Mouse (Mus musculus): ENCODE data around the gene Cnfn.
"Not testable (repeated sequence)": the region's sequence is repeated elsewhere in the genome, so short reads cannot be mapped to it uniquely, and the experiment has no call there.

Gene Cnfn

GRCm38 (mm10) chr7:25369058-25369749, at the start of gene Cnfn:
Cnfn (minus strand) TSS chr7:25369724.
- DNase-seq (ENCODE audit: low read depth, low spot score): no peak

- no peak for DNase-seq (ENCODE audit: low read depth, low spot score)
Measured at GRCm38 (mm10) chr7:25417597-25417996, 48.1 kb upstream of the Cnfn start.

DNA sequence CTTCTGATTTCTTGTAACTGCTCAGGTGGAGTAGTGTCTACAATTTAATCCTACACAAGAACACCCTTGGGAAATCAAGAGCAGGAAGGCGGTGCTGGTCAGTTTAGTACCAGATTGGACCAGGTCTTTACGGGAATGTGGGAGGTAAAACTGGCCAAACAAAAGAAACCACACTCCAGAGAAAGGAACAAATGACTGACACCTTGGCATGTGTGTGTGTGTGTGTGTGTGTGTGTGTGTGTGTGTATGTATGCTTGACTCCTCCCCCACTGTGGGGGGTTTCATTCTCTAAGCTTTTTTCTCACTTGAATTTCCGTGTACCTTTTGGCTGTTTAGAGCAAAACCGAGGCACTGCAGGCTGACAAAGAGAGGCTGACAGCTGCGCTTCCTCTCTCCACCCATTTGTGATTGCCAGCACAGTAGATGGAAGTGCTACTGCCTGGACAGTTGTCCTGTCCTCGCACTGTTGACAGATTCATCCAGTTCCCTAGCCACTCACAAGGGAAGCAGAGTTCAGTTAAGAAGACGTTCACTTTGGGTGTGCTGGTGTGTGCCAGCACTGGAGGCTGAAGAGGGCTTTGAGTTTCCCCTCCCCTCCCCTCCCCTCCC, 43.4 kb upstream of the Cnfn start, which contains the start of gene Cxcl17:
Gene Cxcl17 (minus strand): TSS at position 54 of the 609 bp plus-strand sequence.
- DNase-seq (ENCODE audit: low read depth, low spot score): no peak

- no peak for DNase-seq (ENCODE audit: low read depth, low spot score)
Measured at GRCm38 (mm10) chr7:25411861-25412260, 42.3 kb upstream of the Cnfn start.

DNA sequence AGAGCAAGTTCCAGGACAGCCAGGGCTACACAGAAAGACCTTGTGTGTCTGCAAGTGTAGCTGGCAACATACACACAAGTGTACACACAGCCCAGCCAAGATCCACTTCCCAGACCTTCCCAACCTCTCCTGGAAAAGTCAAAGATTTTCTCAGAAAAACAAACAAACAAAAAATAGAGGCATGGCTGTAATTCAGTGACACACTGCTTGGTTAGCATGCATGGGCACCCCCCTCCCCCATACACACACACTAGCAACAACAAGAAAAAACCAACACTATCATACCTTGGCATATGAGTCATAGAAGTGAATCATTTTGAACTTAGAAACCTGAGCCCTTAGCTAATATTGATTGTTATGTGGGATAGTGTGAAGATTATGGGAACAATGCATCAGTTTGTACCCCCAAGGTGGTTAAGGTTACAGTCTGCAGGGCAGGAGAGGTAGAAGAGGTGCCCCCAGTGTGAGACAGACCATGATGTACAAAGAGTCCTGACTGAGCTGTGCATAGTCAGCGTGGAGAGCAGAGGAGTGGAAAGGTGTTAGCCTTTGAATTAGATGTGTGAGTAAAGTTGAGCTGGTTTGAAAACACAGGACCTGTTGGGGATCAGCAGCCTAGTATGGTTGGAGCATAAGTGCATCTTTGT, 41.6 kb upstream of the Cnfn start:
- no peak for DNase-seq (ENCODE audit: low read depth, low spot score)

DNA sequence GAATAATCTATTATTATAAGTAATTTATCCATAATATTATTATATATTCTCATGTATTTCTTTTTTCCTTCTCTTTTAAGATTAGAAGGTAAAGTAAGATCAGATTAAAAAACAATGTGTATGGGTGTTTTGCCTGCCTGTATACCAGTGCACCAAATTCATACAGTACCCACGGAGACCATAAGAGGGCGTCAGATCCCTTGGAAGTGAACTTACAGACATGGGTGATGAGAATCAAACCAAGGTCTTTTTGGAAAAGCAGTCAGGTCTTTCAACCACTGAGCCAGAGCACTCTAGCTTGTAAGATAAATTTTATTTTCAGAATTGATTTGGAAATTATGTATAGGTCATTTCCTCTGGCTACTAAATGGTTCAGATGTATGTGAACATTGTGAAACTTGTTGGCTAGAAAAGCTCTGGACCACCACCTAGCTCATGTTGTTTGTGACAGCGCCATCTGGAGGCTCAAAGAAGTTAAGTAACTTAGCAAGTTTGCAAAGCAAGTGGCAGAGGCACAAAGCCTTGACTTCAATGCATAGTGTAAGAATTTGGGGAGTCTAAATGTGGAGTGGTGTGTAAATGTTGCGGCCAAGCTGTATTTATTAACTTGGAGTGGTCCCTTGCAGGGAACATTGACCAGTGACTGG, 39.7 kb upstream of the Cnfn start:
- DNase-seq (ENCODE audit: low read depth, low spot score): no peak

GRCm38 (mm10) chr7:25406468-25406867, 36.9 kb upstream of the Cnfn start:
- no peak for DNase-seq (ENCODE audit: low read depth, low spot score)

DNA sequence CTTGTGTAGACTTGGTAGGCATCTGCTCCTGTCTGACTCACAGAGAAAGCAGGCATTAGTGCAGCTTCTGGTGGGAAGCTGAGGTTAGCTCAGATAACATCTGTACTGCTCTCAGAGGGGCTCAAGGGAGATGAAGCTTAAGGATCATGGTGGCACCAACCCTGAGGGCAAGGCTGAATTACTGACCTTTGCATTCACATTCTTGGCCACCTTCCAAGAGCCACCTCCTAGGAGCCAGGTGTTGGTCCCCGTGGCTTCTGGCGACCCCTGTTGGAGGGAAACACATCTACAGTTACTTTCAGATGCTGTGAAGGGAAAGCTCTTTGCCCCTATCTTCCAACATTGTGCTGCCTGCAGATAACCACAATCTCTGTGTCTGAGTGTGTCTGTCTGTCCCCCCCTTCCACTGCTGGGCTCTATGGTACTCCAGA, 33.2 kb upstream of the Cnfn start:
- DNase-seq (ENCODE audit: low read depth, low spot score): no peak

DNA sequence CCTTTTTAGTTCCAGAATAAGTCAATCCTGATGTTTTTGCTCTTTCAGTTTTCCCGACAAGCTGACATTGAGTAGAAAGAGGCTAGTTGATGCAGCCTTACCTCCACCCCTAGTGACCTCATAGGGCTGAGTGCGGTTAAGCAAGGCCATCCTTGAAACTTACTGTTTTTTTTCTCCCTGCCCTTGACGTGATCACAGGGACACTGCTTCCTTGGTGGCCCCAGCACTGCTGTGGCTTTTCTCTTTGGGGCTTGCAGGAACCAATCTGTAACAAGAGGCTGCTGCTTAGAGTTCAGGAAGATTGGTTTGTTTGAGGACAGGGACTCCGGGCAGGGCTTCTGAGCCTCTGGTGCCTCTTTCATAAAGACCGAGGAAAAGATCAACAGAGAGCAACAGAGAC, 32.5 kb upstream of the Cnfn start:
- DNase-seq (ENCODE audit: low read depth, low spot score): no peak

DNA sequence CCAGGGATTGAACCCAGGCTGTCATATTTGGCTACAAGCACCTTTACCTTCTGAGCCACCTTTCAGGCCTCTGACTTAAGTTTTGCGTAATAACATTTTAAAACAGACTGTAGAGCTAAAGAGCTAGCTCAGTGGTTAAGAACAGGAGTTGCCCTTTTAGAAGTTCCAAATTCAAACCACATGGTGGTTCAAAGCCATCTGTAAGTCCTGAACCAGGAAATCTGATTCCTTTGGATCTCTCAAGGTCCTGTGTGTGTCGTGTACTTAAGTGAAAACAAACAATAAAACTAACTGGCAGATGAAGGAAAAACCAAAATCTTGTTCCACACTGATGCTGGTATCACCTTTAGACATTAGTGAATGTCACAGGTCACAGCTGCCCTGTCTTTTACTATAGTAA, 32.0 kb upstream of the Cnfn start:
- no peak for DNase-seq (ENCODE audit: low read depth, low spot score)

DNA sequence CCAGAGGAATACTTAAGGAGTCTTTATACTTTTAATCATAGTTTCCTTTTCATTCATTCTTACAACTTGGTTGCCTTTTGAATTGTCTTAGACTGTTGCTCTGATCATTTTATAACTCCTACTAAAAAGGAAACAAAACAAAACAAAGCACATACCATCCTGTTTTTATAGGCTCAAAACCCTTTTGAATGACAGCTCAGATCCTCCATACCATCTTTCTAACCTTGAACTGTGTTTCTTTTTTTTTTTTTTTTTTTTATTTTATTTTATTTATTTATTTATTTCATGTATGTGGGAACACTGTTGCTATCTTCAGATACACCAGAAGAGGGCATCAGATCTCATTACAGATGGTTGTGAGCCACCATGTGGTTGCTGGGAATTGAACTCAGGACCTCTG, 29.5 kb upstream of the Cnfn start:
- not testable (repeated sequence) for DNase-seq (ENCODE audit: low read depth, low spot score)

- no peak for DNase-seq (ENCODE audit: low read depth, low spot score)
Measured at GRCm38 (mm10) chr7:25398610-25399009, 29.1 kb upstream of the Cnfn start, which contains the start of gene Lipe. Lipe (minus strand) TSS chr7:25398710.

GRCm38 (mm10) chr7:25396621-25397020, 27.1 kb upstream of the Cnfn start:
- no peak for DNase-seq (ENCODE audit: low read depth, low spot score)

DNA sequence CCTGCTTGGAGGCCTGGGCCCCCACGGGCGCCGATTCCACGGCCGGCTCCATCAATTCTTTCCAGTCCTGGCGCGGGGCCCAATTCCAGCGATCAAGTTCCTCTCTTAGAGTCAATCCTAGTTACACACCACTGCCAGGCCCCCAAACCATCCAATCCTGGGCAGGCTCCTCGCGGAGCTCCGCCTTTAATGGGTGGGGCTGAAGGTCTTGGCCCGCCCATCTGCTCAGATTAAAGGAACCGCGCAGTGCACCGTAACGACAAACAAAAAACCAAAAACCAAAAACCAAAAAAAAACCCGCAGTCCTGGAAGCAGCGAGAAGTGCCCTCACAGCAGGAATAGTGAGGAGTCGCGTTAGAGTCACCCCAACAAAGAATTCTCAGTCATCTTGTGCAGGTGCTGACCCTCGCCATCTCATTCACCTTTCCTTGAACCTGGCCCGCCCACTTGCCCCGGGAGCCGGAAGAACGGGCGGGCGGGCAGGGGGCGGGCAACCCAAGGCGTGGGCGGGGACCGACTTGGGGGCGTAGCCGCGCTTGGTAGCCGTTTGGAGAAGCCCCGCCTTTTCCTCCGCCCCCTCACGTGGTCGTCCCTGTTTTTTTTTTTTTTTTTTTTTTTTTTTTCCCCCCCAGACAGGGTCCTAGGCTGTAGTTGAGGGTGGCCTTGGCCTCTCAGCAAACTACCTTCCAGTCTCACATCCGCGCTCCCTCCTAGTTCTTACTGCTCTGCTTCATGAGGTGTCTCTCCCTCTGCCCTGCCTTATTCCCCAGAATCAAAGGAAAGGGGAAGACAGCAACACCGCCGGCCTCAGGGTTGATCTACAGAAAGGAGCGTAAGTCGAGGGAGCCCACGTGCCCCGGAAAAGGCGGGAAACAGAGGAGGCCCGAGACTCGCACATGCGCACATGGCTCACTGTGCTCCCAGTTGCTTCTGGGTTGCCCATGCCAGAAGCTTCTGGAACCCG, 26.3 kb upstream of the Cnfn start:
- DNase-seq (ENCODE audit: low read depth, low spot score): peak; percentile 95

- peak; percentile 33 for DNase-seq (ENCODE audit: low read depth, low spot score)
Measured at GRCm38 (mm10) chr7:25395186-25395557, 25.6 kb upstream of the Cnfn start.

DNA sequence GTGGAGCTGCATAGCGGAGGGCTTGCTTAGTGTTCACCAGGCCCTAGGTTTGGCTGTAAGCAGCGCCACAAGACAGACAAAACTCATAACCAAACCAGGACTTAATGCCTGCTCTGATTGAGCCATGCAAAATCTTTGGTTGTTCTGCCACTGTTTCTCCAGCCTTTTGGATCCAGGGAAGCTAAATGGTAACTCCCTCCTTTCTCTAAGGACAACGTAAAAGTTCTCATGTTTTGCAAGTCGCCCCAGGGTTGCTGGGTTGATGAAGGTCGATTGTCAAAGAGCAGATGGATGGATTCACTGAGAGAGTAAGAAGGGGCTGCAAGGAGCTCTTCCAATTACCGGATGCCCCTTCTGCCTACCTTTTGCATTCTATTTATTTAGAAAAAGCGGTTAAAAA, 25.2 kb upstream of the Cnfn start:
- no peak for DNase-seq (ENCODE audit: low read depth, low spot score)

DNA sequence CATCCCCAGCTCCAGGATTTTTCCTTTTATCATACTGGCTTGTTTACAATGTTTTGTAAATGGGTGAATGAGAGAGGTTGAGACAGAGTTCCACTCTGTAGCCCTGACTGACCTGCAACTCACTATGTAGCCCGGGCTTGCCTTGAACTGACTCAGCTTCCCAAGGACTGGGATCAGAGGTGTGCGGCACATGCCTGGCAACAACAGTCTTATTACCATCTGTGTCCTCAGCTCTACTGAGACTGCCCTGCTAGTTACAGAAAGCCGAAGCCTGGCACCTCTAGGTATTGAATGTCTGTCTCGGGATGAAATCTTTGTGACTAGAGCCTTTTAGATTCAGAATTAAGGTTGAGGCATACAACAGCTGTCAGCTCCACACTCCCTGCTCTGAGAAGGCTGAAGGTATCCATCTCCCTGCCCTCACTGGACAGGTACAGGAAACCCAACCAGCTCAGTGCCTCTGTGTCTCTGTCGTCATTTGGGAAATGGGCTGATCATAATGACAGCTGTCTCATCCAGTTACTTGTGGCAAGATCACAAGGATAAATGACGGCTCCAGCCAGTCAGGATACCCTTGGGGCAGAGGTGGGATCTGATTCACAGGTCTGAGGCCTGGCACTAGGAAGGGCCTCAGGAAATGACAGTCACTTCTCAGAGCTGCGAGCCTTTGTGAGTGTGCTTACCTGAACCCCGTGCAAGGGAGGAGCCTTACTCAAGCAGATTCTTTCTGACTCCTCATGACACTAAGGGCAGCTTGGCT, 24.1 kb upstream of the Cnfn start:
- no peak for DNase-seq (ENCODE audit: low read depth, low spot score)

- DNase-seq (ENCODE audit: low read depth, low spot score): no peak
Measured at GRCm38 (mm10) chr7:25392851-25393250, 23.3 kb upstream of the Cnfn start.

DNA sequence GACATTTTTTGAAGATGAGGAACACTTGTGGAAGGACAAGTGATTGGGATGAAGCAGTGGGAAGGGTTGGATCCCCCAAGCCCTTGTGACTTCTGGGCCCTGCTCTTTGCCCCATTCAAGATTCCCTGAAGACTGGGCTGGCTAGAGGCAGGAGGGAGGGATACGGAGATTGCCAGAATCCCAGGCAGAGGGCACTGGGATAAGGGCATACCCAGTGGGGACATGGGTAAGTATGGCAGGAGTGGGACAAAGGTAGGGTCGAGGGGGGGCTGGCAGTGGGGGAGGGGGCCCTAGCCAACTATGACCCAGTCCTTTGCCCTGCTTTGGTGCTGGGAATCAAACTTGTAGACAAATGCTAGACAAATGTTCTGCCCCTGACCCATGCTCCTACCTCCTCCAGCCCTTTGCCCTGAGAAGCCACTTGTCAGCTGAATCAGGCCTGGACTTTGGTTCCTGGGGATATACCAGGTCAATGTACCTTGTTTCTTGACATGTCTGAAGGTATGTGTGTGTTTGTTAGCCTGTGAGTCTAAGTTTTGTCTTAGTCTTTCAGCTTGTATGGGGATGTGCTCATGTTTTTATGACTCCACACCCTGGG, 22.4 kb upstream of the Cnfn start:
- no peak for DNase-seq (ENCODE audit: low read depth, low spot score)

DNA sequence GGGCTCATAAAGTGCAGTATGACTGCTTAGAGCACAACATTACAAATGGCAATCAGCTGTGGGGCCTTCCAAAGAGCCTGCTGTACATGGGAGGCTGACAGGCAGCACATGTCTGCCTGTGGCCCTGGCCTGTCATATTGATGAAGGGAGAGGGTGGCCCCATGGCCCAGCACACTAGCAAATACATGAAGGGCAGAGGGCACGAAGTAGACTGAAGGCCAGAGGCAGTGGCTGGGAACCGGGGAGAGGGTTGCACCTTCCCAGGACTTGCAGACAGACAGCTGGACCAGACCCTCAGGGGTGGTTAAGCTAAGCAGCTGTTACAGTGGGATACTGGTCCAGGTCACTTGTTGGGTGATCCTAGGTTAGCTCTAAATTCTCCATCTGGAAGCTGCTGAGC, 21.5 kb upstream of the Cnfn start:
- DNase-seq (ENCODE audit: low read depth, low spot score): no peak

Data from telencephalon, adult 2 months (tissue).